Comparison of ENCODE assay signal across 18 mouse cellular contexts in the genomic region with DNA sequence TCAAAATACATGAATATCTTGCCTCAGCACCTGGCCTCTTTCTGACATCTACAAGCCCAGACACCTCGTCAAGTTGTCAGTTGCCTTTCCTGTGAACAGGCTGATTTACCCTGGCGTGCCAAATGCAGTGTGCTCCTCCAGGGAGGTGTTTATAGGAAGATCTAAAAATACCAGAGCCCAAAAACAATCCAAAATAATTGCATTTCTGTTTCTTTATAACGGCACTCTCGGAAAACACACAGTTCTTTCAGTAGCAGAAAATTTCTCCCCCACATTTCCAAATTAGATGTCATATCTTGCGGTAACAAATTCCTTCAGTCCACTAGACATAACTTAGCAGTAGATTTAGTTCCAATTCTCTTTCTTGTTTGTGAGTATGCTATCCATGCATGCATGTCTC.
DNase-seq lines count a peak whose midpoint lies in the region; ATAC-seq lines count a peak whose summit lies in the region.
"Had no signal": no experiment of that assay in that cellular context is flagged by ENCODE, and none has a peak within 500 bp of the region (broad histone marks: within the 10 kb centered on the region; RNA-seq: fewer than 3 reads in every experiment).

No protein-coding gene starts in this region.

- DNase-seq in heart, embryonic 10.5 days (ENCODE audit: low spot score), result no peak
- DNase-seq in lung, postnatal 25 days (ENCODE audit: low spot score), result peak; percentile 5
- DNase-seq in lung, postnatal 36 days, result no peak
- no peak for DNase-seq in embryonic facial prominence, embryonic 10.5 days (ENCODE audit: low spot score)
- no peak for DNase-seq in urinary bladder, postnatal 4 days (ENCODE audit: low spot score in 2 of 2)
- DNase-seq: adrenal gland, postnatal 36 days; embryo, embryonic 11 days; gastrocnemius, postnatal 36 days; thymus, postnatal 25 days had no signal

- H3K4me3 ChIP-seq in heart, embryonic 10.5 days, result no peak overlapping the region
- no peak overlapping the region for H3K4me3 ChIP-seq in heart, embryonic 11.5 days (ENCODE audit: low read depth, low read length)
- H3K4me3 ChIP-seq in embryonic facial prominence, embryonic 10.5 days, result no peak overlapping the region
- H3K4me3 ChIP-seq in midbrain, embryonic 16.5 days (ENCODE audit: low read depth, low read length), result no peak overlapping the region
- no peak overlapping the region for H3K4me3 ChIP-seq in liver, embryonic 12.5 days
- H3K4me3 ChIP-seq: intestine, embryonic 15.5 days; kidney, embryonic 15.5 days; limb, embryonic 12.5 days had no signal

- H3K36me3 ChIP-seq in heart, embryonic 10.5 days, result no peaks in the 10 kb centered on the region
- H3K36me3 ChIP-seq in heart, embryonic 11.5 days (ENCODE audit: control insufficient read depth, insufficient read depth, low read length), result no peaks in the 10 kb centered on the region
- H3K36me3 ChIP-seq in embryonic facial prominence, embryonic 10.5 days (replicated peaks), result no peaks in the 10 kb centered on the region
- no peaks in the 10 kb centered on the region for H3K36me3 ChIP-seq in midbrain, embryonic 16.5 days (ENCODE audit: control insufficient read depth, insufficient read depth, low read length)
- H3K36me3 ChIP-seq in liver, embryonic 12.5 days, result no peaks in the 10 kb centered on the region
- H3K36me3 ChIP-seq: intestine, embryonic 15.5 days; kidney, embryonic 15.5 days; limb, embryonic 12.5 days had no signal

- H3K4me2 ChIP-seq in heart, embryonic 11.5 days, result no peak overlapping the region
- no peak overlapping the region for H3K4me2 ChIP-seq in midbrain, embryonic 16.5 days (ENCODE audit: low read length)
- H3K4me2 ChIP-seq in liver, embryonic 12.5 days, result no peak overlapping the region
- H3K4me2 ChIP-seq: hindbrain, embryonic 14.5 days; intestine, embryonic 15.5 days; kidney, embryonic 15.5 days; limb, embryonic 12.5 days had no signal

- H3K27me3 ChIP-seq in heart, embryonic 10.5 days (ENCODE audit: insufficient read depth, poor library complexity, severe bottlenecking), result no peaks in the 10 kb centered on the region
- H3K27me3 ChIP-seq in heart, embryonic 11.5 days (ENCODE audit: control insufficient read depth, insufficient read depth, low read length), result no peaks in the 10 kb centered on the region
- no peaks in the 10 kb centered on the region for H3K27me3 ChIP-seq in embryonic facial prominence, embryonic 10.5 days (replicated peaks; ENCODE audit: low read depth, poor library complexity, severe bottlenecking)
- H3K27me3 ChIP-seq in midbrain, embryonic 16.5 days (ENCODE audit: control insufficient read depth, insufficient read depth, low read depth, low read length), result no peaks in the 10 kb centered on the region
- no peaks in the 10 kb centered on the region for H3K27me3 ChIP-seq in liver, embryonic 12.5 days (replicated peaks)
- H3K27me3 ChIP-seq: intestine, embryonic 15.5 days; kidney, embryonic 15.5 days; limb, embryonic 12.5 days had no signal

- H3K27ac ChIP-seq in heart, embryonic 10.5 days, result 0 out of 2 replicates have a peak overlapping the region, but pooled peaks have one; percentile 7
- H3K27ac ChIP-seq in heart, embryonic 11.5 days (ENCODE audit: low read depth, low read length), result no peak overlapping the region
- H3K27ac ChIP-seq in embryonic facial prominence, embryonic 10.5 days (replicated peaks), result 0 out of 2 replicates have a peak overlapping the region, but pooled peaks have one; percentile 35
- H3K27ac ChIP-seq in midbrain, embryonic 16.5 days (ENCODE audit: low read length), result peak overlapping the region; percentile 65
- H3K27ac ChIP-seq in liver, embryonic 12.5 days, result no peak overlapping the region
- H3K27ac ChIP-seq: intestine, embryonic 15.5 days; kidney, embryonic 15.5 days; limb, embryonic 12.5 days; liver, embryonic 14.5 days had no signal

- peaks cover 28% of the 10 kb centered on the region for H3K4me1 ChIP-seq in heart, embryonic 10.5 days
- 0 out of 2 replicates have a peak, but pooled peaks cover 2% of the 10 kb centered on the region for H3K4me1 ChIP-seq in heart, embryonic 11.5 days (ENCODE audit: control insufficient read depth, insufficient read depth, low read length)
- H3K4me1 ChIP-seq in embryonic facial prominence, embryonic 10.5 days, result peaks cover 9% of the 10 kb centered on the region
- H3K4me1 ChIP-seq in midbrain, embryonic 16.5 days (ENCODE audit: control insufficient read depth, insufficient read depth, low read length), result peaks cover 15% of the 10 kb centered on the region
- no peaks in the 10 kb centered on the region for H3K4me1 ChIP-seq in liver, embryonic 12.5 days
- H3K4me1 ChIP-seq: kidney, embryonic 15.5 days had no signal

- 40% methylated on average over 5 of the region's 5 CpGs for WGBS in heart, embryonic 10.5 days
- WGBS in heart, embryonic 11.5 days (ENCODE audit: insufficient replicate concordance), result 41% methylated on average over 5 of the region's 5 CpGs
- WGBS in embryonic facial prominence, embryonic 10.5 days, result 73% methylated on average over 5 of the region's 5 CpGs
- WGBS in midbrain, embryonic 16.5 days, result 67% methylated on average over 5 of the region's 5 CpGs
- WGBS in liver, embryonic 12.5 days (ENCODE audit: insufficient replicate concordance), result 41% methylated on average over 5 of the region's 5 CpGs

- ATAC-seq in heart, embryonic 11.5 days (replicated peaks; ENCODE audit: insufficient number of reproducible peaks, low FRiP score, low TSS enrichment), result no peak
- no peak for ATAC-seq in midbrain, embryonic 16.5 days
- no peak for ATAC-seq in liver, embryonic 12.5 days
- ATAC-seq: forebrain, embryonic 16.5 days; intestine, embryonic 15.5 days had no signal

- H3K9me3 ChIP-seq in heart, embryonic 10.5 days, result no peaks in the 10 kb centered on the region
- no peaks in the 10 kb centered on the region for H3K9me3 ChIP-seq in heart, embryonic 11.5 days (replicated peaks; ENCODE audit: control insufficient read depth, low read length)
- no peaks in the 10 kb centered on the region for H3K9me3 ChIP-seq in embryonic facial prominence, embryonic 10.5 days
- H3K9me3 ChIP-seq in midbrain, embryonic 16.5 days (replicated peaks; ENCODE audit: control insufficient read depth, low read length, poor library complexity, severe bottlenecking), result no peaks in the 10 kb centered on the region
- no peaks in the 10 kb centered on the region for H3K9me3 ChIP-seq in liver, embryonic 12.5 days (replicated peaks)
- H3K9me3 ChIP-seq: intestine, embryonic 15.5 days; kidney, embryonic 15.5 days; limb, embryonic 12.5 days had no signal

- no peak overlapping the region for H3K9ac ChIP-seq in heart, embryonic 11.5 days (ENCODE audit: low read depth, low read length)
- no peak overlapping the region for H3K9ac ChIP-seq in midbrain, embryonic 16.5 days (ENCODE audit: low read depth, low read length)
- no peak overlapping the region for H3K9ac ChIP-seq in liver, embryonic 12.5 days
- H3K9ac ChIP-seq: hindbrain, embryonic 14.5 days; intestine, embryonic 15.5 days; kidney, embryonic 15.5 days; limb, embryonic 12.5 days; liver, embryonic 14.5 days had no signal

Comparison
In these comparisons a context has a peak if more than half of its experiments do, and no peak if none do; other contexts are left out.
1. H3K27ac ChIP-seq: peak in heart, embryonic 10.5 days (single experiment), embryonic facial prominence, embryonic 10.5 days (single experiment) and midbrain, embryonic 16.5 days (single experiment); none in heart, embryonic 11.5 days (single experiment) and liver, embryonic 12.5 days (single experiment).